Mouse (Mus musculus): ENCODE results near the gene Mpo. TPM values are rescaled to one million over a fixed set of nuclear protein-coding genes. Genes with fewer than 3 reads are reported as not detected.

The Mpo gene
- polyA plus RNA-seq, 1 experiment from 2014 or later: 0.51 TPM

GRCm38 (mm10) chr11:87816707-87817442 lies 23.5 kb downstream of the Mpo start:
- Histone ChIP-seq H3K9me3 (replicated peaks) (no peaks in the 10 kb centered on the region), H3K4me2 (peak overlapping the region; percentile 72), H3K9ac (replicated peaks) (peak overlapping the region; percentile 47), H3K4me1 (peaks cover 14% of the 10 kb centered on the region), H3K36me3 (no peaks in the 10 kb centered on the region), H3K4me3 (replicated peaks) (peak overlapping the region; percentile 40), H3K27me3 (replicated peaks) (no peaks in the 10 kb centered on the region), H3K27ac (replicated peaks) (0 out of 2 replicates have a peak overlapping the region, but pooled peaks have one; percentile 54)
- ATAC-seq (ENCODE audit: low FRiP score): peak; percentile 82
- 2% methylated on average over 31 of the region's 31 CpGs for WGBS

DNA sequence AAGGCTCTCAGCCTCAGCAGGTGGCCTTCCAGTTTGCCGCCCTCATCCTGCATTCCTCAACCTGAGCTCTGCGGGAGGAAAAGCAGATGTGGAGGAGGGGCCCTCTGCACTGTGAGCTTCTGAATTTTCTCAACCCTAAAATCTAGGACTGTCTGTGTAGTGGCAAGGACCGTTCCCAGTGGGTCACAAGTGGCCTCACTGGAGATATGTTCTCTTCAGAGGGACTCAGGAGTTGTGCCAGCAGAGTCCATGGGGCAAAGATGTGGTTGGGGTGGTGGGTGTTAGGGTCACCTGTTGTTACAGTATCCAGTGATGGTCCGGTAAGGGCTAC lies 24.0 kb downstream of the Mpo start:
- 0 out of 2 replicates have a peak, but pooled peaks have one; percentile 28 for ATAC-seq (ENCODE audit: low FRiP score)
- WGBS: 29% methylated on average over 4 of the region's 4 CpGs

DNA sequence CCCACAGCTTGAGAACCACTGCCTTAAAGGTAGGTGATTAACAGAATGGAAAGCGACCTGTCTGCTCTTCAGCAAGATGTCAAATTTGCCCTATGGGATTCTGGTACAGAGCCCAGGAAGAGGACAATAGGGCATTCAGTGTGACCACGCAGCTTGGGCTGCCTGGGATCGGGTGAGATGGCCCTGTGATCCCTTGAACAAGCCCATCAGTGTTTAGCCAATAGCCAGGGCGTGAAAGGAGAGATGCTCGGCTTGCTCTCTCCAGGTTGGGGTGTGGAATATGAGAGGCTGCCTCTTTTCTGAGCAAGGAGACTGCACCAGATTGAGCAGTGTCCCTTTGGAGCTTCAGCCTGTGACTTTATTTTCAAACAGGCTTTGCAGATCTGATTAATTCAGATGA lies 28.1 kb downstream of the Mpo start:
- no peak overlapping the region for H3K4me2 ChIP-seq
- H3K27ac ChIP-seq (replicated peaks): no peak overlapping the region
- no peak overlapping the region for H3K9ac ChIP-seq (replicated peaks)
- 0 out of 2 replicates have a peak, but pooled peaks cover 3% of the 10 kb centered on the region for H3K27me3 ChIP-seq (replicated peaks)
- no peak for ATAC-seq (ENCODE audit: low FRiP score)
- no peak overlapping the region for H3K4me3 ChIP-seq (replicated peaks)
- no peaks in the 10 kb centered on the region for H3K36me3 ChIP-seq
- peaks cover 12% of the 10 kb centered on the region for H3K4me1 ChIP-seq
- no peaks in the 10 kb centered on the region for H3K9me3 ChIP-seq (replicated peaks)
- 61% methylated on average over 5 of the region's 5 CpGs for WGBS

More for the DNA sequence above, 24.0 kb downstream of the Mpo start:
- H3K4me3 ChIP-seq (replicated peaks): peak overlapping the region; percentile 40
- H3K9ac ChIP-seq (replicated peaks): peak overlapping the region; percentile 47
- no peaks in the 10 kb centered on the region for H3K27me3 ChIP-seq (replicated peaks)
- H3K4me1 ChIP-seq: peaks cover 14% of the 10 kb centered on the region
- H3K36me3 ChIP-seq: no peaks in the 10 kb centered on the region
- 0 out of 2 replicates have a peak overlapping the region, but pooled peaks have one; percentile 54 for H3K27ac ChIP-seq (replicated peaks)
- no peaks in the 10 kb centered on the region for H3K9me3 ChIP-seq (replicated peaks)
- H3K4me2 ChIP-seq: peak overlapping the region; percentile 72

GRCm38 (mm10) chr11:87828239-87828900 lies 35.0 kb downstream of the Mpo start, which contains the start of gene Lpo:
Gene Lpo, minus strand, starts transcription at chr11:87828289.
- Histone ChIP-seq H3K4me3 (replicated peaks) (no peak within 1 kb of the TSS), H3K27me3 (replicated peaks) (0 out of 2 replicates have a peak, but pooled peaks cover 3% of the 10 kb centered on the region), H3K4me2 (no peak within 1 kb of the TSS), H3K9me3 (replicated peaks) (no peaks in the 10 kb centered on the region), H3K36me3 (no peaks in the 10 kb centered on the region), H3K27ac (replicated peaks) (0 out of 2 replicates have a peak within 1 kb of the TSS, but pooled peaks have one; percentile 9), H3K4me1 (0 out of 2 replicates have a peak, but pooled peaks cover 5% of the 10 kb centered on the region), H3K9ac (replicated peaks) (no peak within 1 kb of the TSS)
- WGBS: 17% methylated on average over 10 of the region's 10 CpGs
- ATAC-seq (ENCODE audit: low FRiP score): no peak

GRCm38 (mm10) chr11:87840676-87841075 lies 47.3 kb downstream of the Mpo start:
- Histone ChIP-seq H3K36me3 (no peaks in the 10 kb centered on the region), H3K4me2 (no peak overlapping the region), H3K9ac (replicated peaks) (no peak overlapping the region), H3K27me3 (replicated peaks) (no peaks in the 10 kb centered on the region), H3K4me3 (replicated peaks) (no peak overlapping the region), H3K4me1 (no peaks in the 10 kb centered on the region), H3K9me3 (replicated peaks) (no peaks in the 10 kb centered on the region), H3K27ac (replicated peaks) (no peak overlapping the region)
- WGBS: 90% methylated on average over 8 of the region's 8 CpGs
- ATAC-seq (ENCODE audit: low FRiP score): no peak

GRCm38 (mm10) chr11:87841436-87841835 lies 48.1 kb downstream of the Mpo start:
- H3K27me3 ChIP-seq (replicated peaks): no peaks in the 10 kb centered on the region
- ATAC-seq (ENCODE audit: low FRiP score): no peak
- no peaks in the 10 kb centered on the region for H3K9me3 ChIP-seq (replicated peaks)
- H3K9ac ChIP-seq (replicated peaks): no peak overlapping the region
- H3K4me3 ChIP-seq (replicated peaks): no peak overlapping the region
- H3K27ac ChIP-seq (replicated peaks): no peak overlapping the region
- H3K4me2 ChIP-seq: no peak overlapping the region
- no peaks in the 10 kb centered on the region for H3K4me1 ChIP-seq
- H3K36me3 ChIP-seq: no peaks in the 10 kb centered on the region
- WGBS: 87% methylated on average over 3 of the region's 3 CpGs

GRCm38 (mm10) chr11:87846968-87847600 lies 53.7 kb downstream of the Mpo start:
- Histone ChIP-seq H3K4me3 (replicated peaks) (no peak overlapping the region), H3K9ac (replicated peaks) (no peak overlapping the region), H3K4me1 (no peaks in the 10 kb centered on the region), H3K4me2 (no peak overlapping the region), H3K27me3 (replicated peaks) (no peaks in the 10 kb centered on the region), H3K36me3 (no peaks in the 10 kb centered on the region), H3K9me3 (replicated peaks) (no peaks in the 10 kb centered on the region), H3K27ac (replicated peaks) (no peak overlapping the region)
- ATAC-seq (ENCODE audit: low FRiP score): no peak
- whole genome bisulfite sequencing: 86% methylated on average over 12 of the region's 12 CpGs

DNA sequence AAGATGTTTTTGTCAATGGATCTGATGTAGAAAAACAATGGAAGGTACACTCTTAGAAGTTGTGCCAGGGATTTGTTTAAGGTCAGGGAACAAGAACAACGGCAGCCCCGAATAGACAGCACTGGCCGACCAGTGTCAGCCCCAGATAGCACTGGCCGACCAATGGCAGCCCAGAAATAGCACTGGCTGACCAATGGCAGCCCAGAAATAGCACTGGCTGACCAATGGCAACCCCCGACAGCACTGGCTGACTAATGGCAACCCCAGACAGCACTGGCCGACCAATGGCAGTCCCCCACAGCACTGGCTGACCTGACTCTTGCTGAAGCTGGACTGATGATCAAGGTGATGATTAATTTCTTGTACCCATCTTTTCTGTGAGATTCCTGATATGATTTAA lies 54.5 kb downstream of the Mpo start:
- 74% methylated on average over 6 of the region's 6 CpGs for WGBS
- H3K9me3 ChIP-seq (replicated peaks): no peaks in the 10 kb centered on the region
- H3K27me3 ChIP-seq (replicated peaks): no peaks in the 10 kb centered on the region
- H3K36me3 ChIP-seq: no peaks in the 10 kb centered on the region
- no peak overlapping the region for H3K4me3 ChIP-seq (replicated peaks)
- H3K27ac ChIP-seq (replicated peaks): no peak overlapping the region
- H3K4me2 ChIP-seq: no peak overlapping the region
- H3K4me1 ChIP-seq: peaks cover 5% of the 10 kb centered on the region
- H3K9ac ChIP-seq (replicated peaks): no peak overlapping the region
- no peak for ATAC-seq (ENCODE audit: low FRiP score)

DNA sequence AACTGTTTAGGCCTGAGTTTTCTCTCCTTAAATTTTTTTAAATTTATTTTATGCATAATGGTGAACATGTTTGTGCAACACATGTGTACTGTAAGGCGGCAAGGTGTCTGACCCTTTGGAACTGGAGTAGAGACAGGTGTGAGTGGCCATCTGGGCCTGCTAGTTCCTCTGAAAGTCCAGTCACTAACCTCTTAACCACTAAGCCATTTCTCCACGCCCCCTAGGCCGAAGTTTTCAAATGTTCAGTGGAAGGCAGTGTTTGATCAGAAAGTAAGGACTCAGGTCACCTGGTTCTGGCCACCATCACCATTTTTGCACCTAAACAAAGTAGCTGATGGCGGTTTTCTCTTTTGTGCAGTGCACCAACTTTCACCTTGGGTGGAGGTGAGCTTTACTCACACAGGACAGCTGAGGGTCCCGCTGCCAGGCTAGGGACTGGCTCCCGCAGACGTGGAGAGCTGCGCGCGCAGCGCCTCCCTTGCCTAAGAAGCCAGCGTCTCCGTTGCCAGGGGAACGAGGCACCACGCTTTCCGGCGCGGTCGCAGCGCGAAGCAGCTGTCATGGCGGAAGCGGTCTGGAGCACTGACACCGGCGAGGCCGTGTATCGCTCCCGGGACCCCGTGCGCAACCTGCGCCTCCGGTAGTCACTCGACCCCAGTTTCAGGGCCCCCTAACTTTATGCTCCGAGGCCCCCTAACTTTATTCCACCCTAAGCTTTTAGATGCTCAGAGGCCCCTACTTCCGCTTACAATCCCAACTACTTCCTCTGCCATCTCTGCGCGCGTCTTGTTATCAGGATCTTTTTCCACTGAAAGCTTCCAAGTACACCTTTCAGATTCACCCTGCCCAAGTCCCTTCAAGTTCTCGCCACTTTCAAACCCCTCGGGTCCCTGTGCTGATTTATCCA lies 59.6 kb downstream of the Mpo start, which contains the start of gene Mks1:
Gene Mks1 (plus strand): TSS at position 526 of the 907 bp plus-strand sequence.
- Histone ChIP-seq H3K27ac (replicated peaks) (peak within 1 kb of the TSS; percentile 86), H3K36me3 (peaks cover 6% of the 10 kb centered on the region; the same call in 1 of the 2 replicates), H3K27me3 (replicated peaks) (no peaks in the 10 kb centered on the region), H3K9ac (replicated peaks) (peak within 1 kb of the TSS; percentile 55), H3K4me2 (peak within 1 kb of the TSS; percentile 87), H3K4me1 (peaks cover 14% of the 10 kb centered on the region), H3K4me3 (replicated peaks) (peak within 1 kb of the TSS; percentile 68), H3K9me3 (replicated peaks) (no peaks in the 10 kb centered on the region)
- peak; percentile 94 for ATAC-seq (ENCODE audit: low FRiP score)
- WGBS: 5% methylated on average over 40 of the region's 40 CpGs

- H3K27ac ChIP-seq (replicated peaks): peak overlapping the region; percentile 86
- H3K4me1 ChIP-seq: peaks cover 14% of the 10 kb centered on the region
- H3K9me3 ChIP-seq (replicated peaks): no peaks in the 10 kb centered on the region
- peak overlapping the region; percentile 87 for H3K4me2 ChIP-seq
- peak; percentile 56 for ATAC-seq (ENCODE audit: low FRiP score)
- peak overlapping the region; percentile 68 for H3K4me3 ChIP-seq (replicated peaks)
- 28% methylated on average over 8 of the region's 8 CpGs for WGBS
- H3K27me3 ChIP-seq (replicated peaks): no peaks in the 10 kb centered on the region
- peaks cover 8% of the 10 kb centered on the region; the same call in 1 of the 2 replicates for H3K36me3 ChIP-seq
- H3K9ac ChIP-seq (replicated peaks): peak overlapping the region; percentile 55
These were observed 60.2 kb downstream of the Mpo start for GRCm38 (mm10) chr11:87853597-87853954.
